Mouse (Mus musculus): Measurements from ENCODE around the gene Rgs6. TPM values are rescaled to one million over a fixed set of nuclear protein-coding genes. Genes with fewer than 3 reads are reported as not detected.

Rgs6 gene
- polyA plus RNA-seq, 1 experiment from 2014 or later = 12.5 TPM

DNA sequence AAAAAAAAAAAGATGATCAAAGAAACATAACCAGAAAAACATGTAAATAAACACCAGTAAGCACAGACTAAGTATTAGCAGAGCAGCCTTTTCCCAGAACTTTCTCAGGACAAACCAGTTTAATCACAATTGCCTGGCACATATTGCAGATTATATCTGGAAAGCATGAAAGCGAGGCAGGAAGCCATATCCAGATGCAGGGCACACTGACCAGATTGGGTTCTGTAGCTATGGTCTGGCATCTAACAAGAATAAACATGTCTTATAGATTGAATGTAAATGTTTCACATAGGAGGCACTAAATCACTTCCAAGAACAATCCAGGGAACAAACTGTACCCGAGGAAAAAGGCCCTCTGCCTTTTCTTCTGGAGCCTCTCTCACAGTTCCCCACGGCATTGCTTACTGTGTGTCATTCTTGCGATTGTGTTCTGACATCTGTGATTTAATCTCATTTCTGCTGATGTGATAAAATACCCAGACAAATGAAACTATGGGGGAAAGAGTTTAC is 423.0 kb downstream of the Rgs6 start:
- no peak overlapping the region for H3K27ac ChIP-seq (replicated peaks; ENCODE audit: low read depth, low read length)
- WGBS = 96% methylated on average over 4 of the region's 4 CpGs
- H3K9ac ChIP-seq (replicated peaks; ENCODE audit: low read length) = no peak overlapping the region
- no peaks in the 10 kb centered on the region for H3K36me3 ChIP-seq (ENCODE audit: control insufficient read depth, insufficient read depth, low read length)
- H3K4me3 ChIP-seq (replicated peaks; ENCODE audit: low read depth, low read length) = no peak overlapping the region
- H3K4me2 ChIP-seq (ENCODE audit: low read length) = no peak overlapping the region
- no peaks in the 10 kb centered on the region for H3K9me3 ChIP-seq (ENCODE audit: control insufficient read depth, low read length)
- no peak for DNase-seq
- no peaks in the 10 kb centered on the region for H3K4me1 ChIP-seq (ENCODE audit: control insufficient read depth, insufficient read depth, low read length)
- no peaks in the 10 kb centered on the region for H3K27me3 ChIP-seq (ENCODE audit: control insufficient read depth, insufficient read depth, low read length)
- no peak for ATAC-seq (ENCODE audit: low FRiP score, low TSS enrichment)

GRCm38 (mm10) chr12:83013918-83014691 is 426.0 kb downstream of the Rgs6 start:
- Histone ChIP-seq H3K4me1 (ENCODE audit: control insufficient read depth, insufficient read depth, low read length) (no peaks in the 10 kb centered on the region), H3K36me3 (ENCODE audit: control insufficient read depth, insufficient read depth, low read length) (no peaks in the 10 kb centered on the region), H3K4me2 (ENCODE audit: low read length) (no peak overlapping the region), H3K9me3 (ENCODE audit: control insufficient read depth, low read length) (no peaks in the 10 kb centered on the region), H3K27me3 (ENCODE audit: control insufficient read depth, insufficient read depth, low read length) (no peaks in the 10 kb centered on the region), H3K9ac (replicated peaks; ENCODE audit: low read length) (no peak overlapping the region), H3K27ac (replicated peaks; ENCODE audit: low read depth, low read length) (no peak overlapping the region), H3K4me3 (replicated peaks; ENCODE audit: low read depth, low read length) (no peak overlapping the region)
- no peak for ATAC-seq (ENCODE audit: low FRiP score, low TSS enrichment)
- no peak for DNase-seq
- 78% methylated on average over 4 of the region's 4 CpGs for WGBS

GRCm38 (mm10) chr12:83014848-83015247 is 426.8 kb downstream of the Rgs6 start:
- Histone ChIP-seq H3K27me3 (ENCODE audit: control insufficient read depth, insufficient read depth, low read length) (no peaks in the 10 kb centered on the region), H3K36me3 (ENCODE audit: control insufficient read depth, insufficient read depth, low read length) (no peaks in the 10 kb centered on the region), H3K4me3 (replicated peaks; ENCODE audit: low read depth, low read length) (no peak overlapping the region), H3K9ac (replicated peaks; ENCODE audit: low read length) (no peak overlapping the region), H3K9me3 (ENCODE audit: control insufficient read depth, low read length) (no peaks in the 10 kb centered on the region), H3K4me1 (ENCODE audit: control insufficient read depth, insufficient read depth, low read length) (no peaks in the 10 kb centered on the region), H3K27ac (replicated peaks; ENCODE audit: low read depth, low read length) (no peak overlapping the region), H3K4me2 (ENCODE audit: low read length) (no peak overlapping the region)
- ATAC-seq (ENCODE audit: low FRiP score, low TSS enrichment) (no peak), DNase-seq (peak; percentile 72)
- WGBS = 29% methylated on average over 2 of the region's 2 CpGs

DNA sequence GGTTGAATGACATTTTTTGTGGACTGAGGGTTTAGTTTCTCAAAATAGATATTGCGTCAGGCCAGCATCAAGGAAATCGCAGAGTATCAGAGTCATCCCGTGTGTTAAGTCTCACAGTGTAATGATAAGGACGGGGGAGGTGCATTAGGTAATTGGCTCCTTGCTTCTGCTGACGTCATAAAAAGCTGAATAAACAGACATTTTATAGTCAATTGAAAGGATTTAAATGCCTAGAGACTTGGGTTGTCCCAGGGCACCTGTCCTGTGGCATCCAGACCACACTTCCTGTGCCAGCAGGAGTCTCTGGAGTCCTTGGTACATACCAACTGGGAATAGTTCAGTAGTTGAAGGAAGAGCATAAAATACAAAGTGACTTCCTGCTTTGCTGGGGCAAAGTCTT is 427.3 kb downstream of the Rgs6 start:
- H3K4me1 ChIP-seq (ENCODE audit: control insufficient read depth, insufficient read depth, low read length) = no peaks in the 10 kb centered on the region
- H3K4me2 ChIP-seq (ENCODE audit: low read length) = no peak overlapping the region
- H3K4me3 ChIP-seq (replicated peaks; ENCODE audit: low read depth, low read length) = no peak overlapping the region
- 72% methylated on average over 5 of the region's 5 CpGs for WGBS
- H3K27ac ChIP-seq (replicated peaks; ENCODE audit: low read depth, low read length) = no peak overlapping the region
- H3K27me3 ChIP-seq (ENCODE audit: control insufficient read depth, insufficient read depth, low read length) = no peaks in the 10 kb centered on the region
- ATAC-seq (ENCODE audit: low FRiP score, low TSS enrichment) = no peak
- no peaks in the 10 kb centered on the region for H3K36me3 ChIP-seq (ENCODE audit: control insufficient read depth, insufficient read depth, low read length)
- no peak for DNase-seq
- H3K9ac ChIP-seq (replicated peaks; ENCODE audit: low read length) = no peak overlapping the region
- H3K9me3 ChIP-seq (ENCODE audit: control insufficient read depth, low read length) = no peaks in the 10 kb centered on the region

GRCm38 (mm10) chr12:83016486-83016885 is 428.4 kb downstream of the Rgs6 start:
- Histone ChIP-seq H3K4me1 (ENCODE audit: control insufficient read depth, insufficient read depth, low read length) (no peaks in the 10 kb centered on the region), H3K4me2 (ENCODE audit: low read length) (no peak overlapping the region), H3K9me3 (ENCODE audit: control insufficient read depth, low read length) (no peaks in the 10 kb centered on the region), H3K9ac (replicated peaks; ENCODE audit: low read length) (no peak overlapping the region), H3K27me3 (ENCODE audit: control insufficient read depth, insufficient read depth, low read length) (no peaks in the 10 kb centered on the region), H3K27ac (replicated peaks; ENCODE audit: low read depth, low read length) (no peak overlapping the region), H3K36me3 (ENCODE audit: control insufficient read depth, insufficient read depth, low read length) (no peaks in the 10 kb centered on the region), H3K4me3 (replicated peaks; ENCODE audit: low read depth, low read length) (no peak overlapping the region)
- 92% methylated on average over 6 of the region's 6 CpGs for WGBS
- DNase-seq (no peak), ATAC-seq (ENCODE audit: low FRiP score, low TSS enrichment) (no peak)

DNA sequence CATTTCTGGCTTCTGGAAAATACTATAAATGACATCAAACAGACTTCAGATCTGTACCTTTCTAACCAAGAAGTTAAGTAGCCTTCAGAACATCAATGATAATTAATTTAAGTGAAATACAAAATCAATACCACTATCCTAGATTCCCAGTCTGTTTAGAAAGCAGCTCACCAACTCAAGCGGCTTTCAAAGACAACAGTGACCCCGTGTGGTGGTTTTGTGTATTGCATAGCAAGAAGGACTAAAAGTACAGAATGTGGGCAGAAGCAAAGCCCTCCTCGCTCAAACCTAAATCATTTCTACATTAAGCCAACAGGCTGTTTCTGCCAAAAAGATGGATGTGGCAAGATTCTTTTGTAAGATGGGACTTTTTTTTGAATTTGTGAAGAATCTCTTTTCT is 429.9 kb downstream of the Rgs6 start:
- no peaks in the 10 kb centered on the region for H3K27me3 ChIP-seq (ENCODE audit: control insufficient read depth, insufficient read depth, low read length)
- H3K9me3 ChIP-seq (ENCODE audit: control insufficient read depth, low read length) = no peaks in the 10 kb centered on the region
- H3K36me3 ChIP-seq (ENCODE audit: control insufficient read depth, insufficient read depth, low read length) = no peaks in the 10 kb centered on the region
- no peak for ATAC-seq (ENCODE audit: low FRiP score, low TSS enrichment)
- H3K4me3 ChIP-seq (replicated peaks; ENCODE audit: low read depth, low read length) = no peak overlapping the region
- peak; percentile 95 for DNase-seq
- H3K4me1 ChIP-seq (ENCODE audit: control insufficient read depth, insufficient read depth, low read length) = no peaks in the 10 kb centered on the region
- whole genome bisulfite sequencing = 12% methylated on average over 3 of the region's 3 CpGs
- H3K9ac ChIP-seq (replicated peaks; ENCODE audit: low read length) = no peak overlapping the region
- no peak overlapping the region for H3K27ac ChIP-seq (replicated peaks; ENCODE audit: low read depth, low read length)
- no peak overlapping the region for H3K4me2 ChIP-seq (ENCODE audit: low read length)

GRCm38 (mm10) chr12:83026985-83027384 is 438.9 kb downstream of the Rgs6 start:
- H3K4me1 ChIP-seq (ENCODE audit: control insufficient read depth, insufficient read depth, low read length) = no peaks in the 10 kb centered on the region
- no peak overlapping the region for H3K27ac ChIP-seq (replicated peaks; ENCODE audit: low read depth, low read length)
- WGBS = 33% methylated on average over 3 of the region's 3 CpGs
- H3K9ac ChIP-seq (replicated peaks; ENCODE audit: low read length) = no peak overlapping the region
- no peak overlapping the region for H3K4me2 ChIP-seq (ENCODE audit: low read length)
- ATAC-seq (ENCODE audit: low FRiP score, low TSS enrichment) (no peak), DNase-seq (no peak)
- H3K4me3 ChIP-seq (replicated peaks; ENCODE audit: low read depth, low read length) = no peak overlapping the region
- H3K27me3 ChIP-seq (ENCODE audit: control insufficient read depth, insufficient read depth, low read length) = no peaks in the 10 kb centered on the region
- H3K9me3 ChIP-seq (ENCODE audit: control insufficient read depth, low read length) = no peaks in the 10 kb centered on the region
- H3K36me3 ChIP-seq (ENCODE audit: control insufficient read depth, insufficient read depth, low read length) = no peaks in the 10 kb centered on the region

GRCm38 (mm10) chr12:83033171-83033835 is 445.2 kb downstream of the Rgs6 start:
- DNase-seq = no peak
- Histone ChIP-seq H3K27ac (replicated peaks; ENCODE audit: low read depth, low read length) (no peak overlapping the region), H3K27me3 (ENCODE audit: control insufficient read depth, insufficient read depth, low read length) (no peaks in the 10 kb centered on the region), H3K4me2 (ENCODE audit: low read length) (no peak overlapping the region), H3K9ac (replicated peaks; ENCODE audit: low read length) (no peak overlapping the region), H3K4me1 (ENCODE audit: control insufficient read depth, insufficient read depth, low read length) (peaks cover 12% of the 10 kb centered on the region; the same call in 1 of the 2 replicates), H3K36me3 (ENCODE audit: control insufficient read depth, insufficient read depth, low read length) (no peaks in the 10 kb centered on the region), H3K4me3 (replicated peaks; ENCODE audit: low read depth, low read length) (no peak overlapping the region), H3K9me3 (ENCODE audit: control insufficient read depth, low read length) (no peaks in the 10 kb centered on the region)
- 64% methylated on average over 7 of the region's 7 CpGs for WGBS
- ATAC-seq (ENCODE audit: low FRiP score, low TSS enrichment) = no peak

Data from midbrain, embryonic 14.5 days (tissue).